Mouse (Mus musculus) brain, embryonic 14.5 days (tissue): ENCODE measurements around the gene Daam1.

Source experiments
- CTCF ChIP-seq: fragments of 200-500 bp; IDR thresholded peaks from 2 replicates; pipeline ENCODE4 v1.5.1; 2012; ENCODE audit warnings: inconsistent platforms, mild to moderate bottlenecking, moderate library complexity, borderline replicate concordance; ENCODE audit not compliant: insufficient read depth, insufficient read length; ENCODE audit errors: extremely low read depth
- POLR2A ChIP-seq: fragments of 200-500 bp; IDR thresholded peaks from 2 replicates; pipeline ENCODE4 v1.6.1; 2012; ENCODE audit warnings: mild to moderate bottlenecking, inconsistent platforms, borderline replicate concordance; ENCODE audit not compliant: poor library complexity, insufficient read depth, insufficient read length, severe bottlenecking; ENCODE audit errors: extremely low read depth

- TF ChIP-seq CTCF: no peak
- TF ChIP-seq POLR2A: no peak
Measured at GRCm38 (mm10) chr12:71830139-71830538, 739 bp upstream of the Daam1 start.
